In genomic region chr17:64346135-64346534, GRCm38 (mm10) we compare ENCODE assay signal across 9 mouse cellular contexts. TPM values are rescaled to one million over a fixed set of nuclear protein-coding genes. Genes with fewer than 3 reads are reported as not detected.
DNase-seq lines count a peak whose midpoint lies in the region; ATAC-seq and TF ChIP-seq lines count a peak whose summit lies in the region.
"Had no signal": no experiment of that assay in that cellular context is flagged by ENCODE, and none has a peak within 500 bp of the region (broad histone marks: within the 10 kb centered on the region; RNA-seq: fewer than 3 reads in every experiment).

No protein-coding gene starts in this region.

- no peaks in the 10 kb centered on the region for H3K27me3 ChIP-seq in kidney, adult 2 months (replicated peaks; ENCODE audit: control insufficient read depth, insufficient read depth, low read length)
- no peaks in the 10 kb centered on the region for H3K27me3 ChIP-seq in forebrain, embryonic 16.5 days (replicated peaks; ENCODE audit: control insufficient read depth, insufficient read depth, low read length)
- H3K27me3 ChIP-seq in midbrain, embryonic 15.5 days (replicated peaks) = no peaks in the 10 kb centered on the region

- H3K4me1 ChIP-seq in kidney, adult 2 months (ENCODE audit: control insufficient read depth, insufficient read depth, low read length) = no peaks in the 10 kb centered on the region
- no peaks in the 10 kb centered on the region for H3K4me1 ChIP-seq in forebrain, embryonic 16.5 days (replicated peaks; ENCODE audit: control insufficient read depth, insufficient read depth, low read length)
- H3K4me1 ChIP-seq in midbrain, embryonic 15.5 days = no peaks in the 10 kb centered on the region

- no peak for DNase-seq in kidney, adult 2 months
- no peak for DNase-seq in kidney, postnatal 25 days
- DNase-seq in embryo, embryonic 11 days = peak; percentile 13
- DNase-seq in c-Kit-positive CD71-positive TER-119-positive erythroid progenitor cells, embryonic 14.5 days (ENCODE audit: low spot score) = no peak
- DNase-seq in frontal cortex, postnatal 14 days (ENCODE audit: low spot score in 2 of 2) = no peak
- DNase-seq: layer of hippocampus, adult 9-11 months had no signal

- no peak for TF ChIP-seq POLR2A in kidney, adult 2 months (IDR thresholded peaks at IDR 0.05; ENCODE audit: low read depth, low read length)

- peak overlapping the region; percentile 8; the same call in 1 of the 2 replicates for H3K4me2 ChIP-seq in forebrain, embryonic 16.5 days (ENCODE audit: low read length)
- H3K4me2 ChIP-seq in midbrain, embryonic 15.5 days = peak overlapping the region; percentile 41

- no peak for TF ChIP-seq CTCF in kidney, adult 2 months (conservative IDR thresholded peaks at IDR 0.05; ENCODE audit: insufficient read depth, insufficient read length, low read depth, low read length)

- 18% methylated on average over 17 of the region's 17 CpGs for WGBS in kidney, adult 2 months
- 45% methylated on average over 17 of the region's 17 CpGs for WGBS in forebrain, embryonic 16.5 days
- WGBS in midbrain, embryonic 15.5 days = 35% methylated on average over 17 of the region's 17 CpGs

- no peak overlapping the region for H3K9ac ChIP-seq in forebrain, embryonic 16.5 days (replicated peaks; ENCODE audit: low read depth, low read length)
- H3K9ac ChIP-seq in midbrain, embryonic 15.5 days = no peak overlapping the region

- no peaks in the 10 kb centered on the region for H3K36me3 ChIP-seq in kidney, adult 2 months (ENCODE audit: control insufficient read depth, insufficient read depth, low read length)
- no peaks in the 10 kb centered on the region for H3K36me3 ChIP-seq in forebrain, embryonic 16.5 days (ENCODE audit: control insufficient read depth, insufficient read depth)
- no peaks in the 10 kb centered on the region for H3K36me3 ChIP-seq in midbrain, embryonic 15.5 days (replicated peaks)
- H3K36me3 ChIP-seq: G1E had no signal

- H3K27ac ChIP-seq in kidney, adult 2 months (ENCODE audit: insufficient read depth, low read depth, low read length) = no peak overlapping the region
- no peak overlapping the region for H3K27ac ChIP-seq in forebrain, embryonic 16.5 days (ENCODE audit: low read length)
- H3K27ac ChIP-seq in midbrain, embryonic 15.5 days = no peak overlapping the region

- H3K9me3 ChIP-seq in forebrain, embryonic 16.5 days (ENCODE audit: control insufficient read depth, low read length) = no peaks in the 10 kb centered on the region
- H3K9me3 ChIP-seq in midbrain, embryonic 15.5 days = no peaks in the 10 kb centered on the region
- H3K9me3 ChIP-seq: G1E had no signal

- peak; percentile 57; the same call in 1 of the 2 replicates for ATAC-seq in forebrain, embryonic 16.5 days
- ATAC-seq in midbrain, embryonic 15.5 days (replicated peaks) = no peak

- H3K4me3 ChIP-seq in kidney, adult 2 months (ENCODE audit: insufficient read depth, low read depth, low read length) = 0 out of 2 replicates have a peak overlapping the region, but pooled peaks have one; percentile 16
- H3K4me3 ChIP-seq in forebrain, embryonic 16.5 days (replicated peaks; ENCODE audit: low read length) = no peak overlapping the region
- H3K4me3 ChIP-seq in midbrain, embryonic 15.5 days = 0 out of 2 replicates have a peak overlapping the region, but pooled peaks have one; percentile 6

RNA-seq across cellular contexts. Expression of gene Pja2, which starts 14.4 kb away (rescaled TPM):
- 12.2 and 15.5 TPM in 2 replicates for polyA plus RNA-seq in kidney, adult 2 months (2012; rRNA removed)
- polyA plus RNA-seq in forebrain, embryonic 16.5 days (2015; fragmentation: Nextera tagmentation; extraction: Ambion mirVana) = 167 TPM in 2 replicates
- 175 and 186 TPM in 2 replicates for polyA plus RNA-seq in midbrain, embryonic 15.5 days (2015; fragmentation: Nextera tagmentation; extraction: Ambion mirVana)

Comparison
In these comparisons a context has a peak if more than half of its experiments do, and no peak if none do; other contexts are left out.
1. RNA of gene Pja2, which starts 14.4 kb away (polyA plus RNA-seq): 175 to 186 TPM in midbrain, embryonic 15.5 days and 167 TPM in forebrain, embryonic 16.5 days; 12.2 to 15.5 TPM in kidney, adult 2 months; every median in the first group is over 10 times any median in the second.